Comparison of ENCODE assay signal across 12 mouse cellular contexts in the genomic region with DNA sequence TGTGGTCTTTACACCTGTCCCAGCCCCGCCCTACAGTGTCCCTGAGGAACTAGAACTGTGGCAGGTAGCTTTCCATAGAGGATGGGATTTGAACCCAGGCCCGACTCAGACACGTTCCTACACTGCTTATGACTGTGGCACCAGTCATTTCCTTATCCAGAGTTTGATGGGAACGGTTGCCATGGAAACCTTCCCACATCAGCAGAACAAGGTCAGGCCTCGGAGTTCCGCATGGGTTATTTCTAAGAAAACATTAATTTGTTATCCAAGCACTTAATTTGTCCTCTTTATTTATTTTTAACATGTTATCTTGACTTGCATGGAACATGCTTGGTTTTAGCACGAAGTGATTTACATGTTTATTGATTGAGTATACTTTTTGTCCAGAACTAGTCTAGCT. TPM values are rescaled to one million over a fixed set of nuclear protein-coding genes. Genes with fewer than 3 reads are reported as not detected.
DNase-seq lines count a peak whose midpoint lies in the region; ATAC-seq and TF ChIP-seq lines count a peak whose summit lies in the region.
"Had no signal": no experiment of that assay in that cellular context is flagged by ENCODE, and none has a peak within 500 bp of the region (broad histone marks: within the 10 kb centered on the region; RNA-seq: fewer than 3 reads in every experiment).

No protein-coding gene starts in this region.

- H3K4me3 ChIP-seq in lung, embryonic 14.5 days (ENCODE audit: low read depth, low read length) = no peak overlapping the region
- no peak overlapping the region for H3K4me3 ChIP-seq in lung, adult 2 months (replicated peaks; ENCODE audit: extremely low read depth, low read depth, low read length)
- no peak overlapping the region for H3K4me3 ChIP-seq in kidney, adult 2 months (ENCODE audit: insufficient read depth, low read depth, low read length)

- no peak overlapping the region for H3K27ac ChIP-seq in lung, embryonic 14.5 days (ENCODE audit: low read depth)
- H3K27ac ChIP-seq in kidney, adult 2 months (ENCODE audit: insufficient read depth, low read depth, low read length) = no peak overlapping the region

- no peaks in the 10 kb centered on the region for H3K27me3 ChIP-seq in lung, embryonic 14.5 days (ENCODE audit: insufficient read depth, low read length)
- H3K27me3 ChIP-seq in kidney, adult 2 months (replicated peaks; ENCODE audit: control insufficient read depth, insufficient read depth, low read length) = no peaks in the 10 kb centered on the region

- H3K9me3 ChIP-seq in lung, embryonic 14.5 days (ENCODE audit: low read depth, low read length) = no peaks in the 10 kb centered on the region

- peak; percentile 70 for DNase-seq in lung, embryonic 14.5 days
- DNase-seq in lung, adult 2 months = no peak
- DNase-seq in adrenal gland, postnatal 10 days = peak; percentile 46
- DNase-seq in kidney, adult 2 months = peak; percentile 95
- peak; percentile 57 for DNase-seq in lung, postnatal 25 days (ENCODE audit: low spot score)
- DNase-seq in heart, postnatal 10 days = no peak
- no peak for DNase-seq in left cerebral cortex, postnatal 25 days (ENCODE audit: low spot score in 2 of 2)
- DNase-seq in heart, adult 11 months = no peak
- DNase-seq: cerebellum, adult 8-10 months; heart, adult 18-20 months had no signal

- H3K9ac ChIP-seq in lung, embryonic 14.5 days = no peak overlapping the region

- no peak for ATAC-seq in lung, embryonic 14.5 days (ENCODE audit: insufficient read depth)
- ATAC-seq: activated CD4-positive, CD25-positive, alpha-beta regulatory T cell, adult 4 months; forebrain, embryonic 14.5 days had no signal

- intact Hi-C loops in heart, postnatal 10 days (cut with DNase I) = loop anchor here (2.0 kb wide), 1 partner anchor 43 kb away; no protein-coding TSS in a partner anchor
- intact Hi-C loops in left cerebral cortex, postnatal 25 days (cut with DNase I) = no loop called here

- no peaks in the 10 kb centered on the region for H3K36me3 ChIP-seq in lung, embryonic 14.5 days (ENCODE audit: insufficient read depth)
- no peaks in the 10 kb centered on the region for H3K36me3 ChIP-seq in kidney, adult 2 months (ENCODE audit: control insufficient read depth, insufficient read depth, low read length)

- TF ChIP-seq CTCF in lung, embryonic 14.5 days (IDR thresholded peaks at IDR 0.05; ENCODE audit: low read depth) = no peak
- TF ChIP-seq CTCF in lung, adult 2 months (IDR thresholded peaks at IDR 0.05; ENCODE audit: insufficient read depth, low read length) = no peak
- TF ChIP-seq CTCF in kidney, adult 2 months (conservative IDR thresholded peaks at IDR 0.05; ENCODE audit: insufficient read depth, insufficient read length, low read depth, low read length) = no peak

- H3K4me1 ChIP-seq in lung, embryonic 14.5 days (ENCODE audit: insufficient read depth) = 0 out of 2 replicates have a peak, but pooled peaks cover 11% of the 10 kb centered on the region
- peaks cover 2% of the 10 kb centered on the region; the same call in 1 of the 2 replicates for H3K4me1 ChIP-seq in lung, adult 2 months (ENCODE audit: control insufficient read depth, insufficient read depth, low read length)
- peaks cover 34% of the 10 kb centered on the region for H3K4me1 ChIP-seq in kidney, adult 2 months (ENCODE audit: control insufficient read depth, insufficient read depth, low read length)

- TF ChIP-seq POLR2A in lung, adult 2 months (IDR thresholded peaks at IDR 0.05; ENCODE audit: borderline replicate concordance, extremely low read depth, low read depth, low read length) = no peak
- no peak for TF ChIP-seq POLR2A in kidney, adult 2 months (IDR thresholded peaks at IDR 0.05; ENCODE audit: low read depth, low read length)

- H3K4me2 ChIP-seq in lung, embryonic 14.5 days = no peak overlapping the region

- WGBS in lung, embryonic 14.5 days = 38% methylated on average over 7 of the region's 7 CpGs
- 59% methylated on average over 7 of the region's 7 CpGs for WGBS in lung, adult 2 months
- WGBS in kidney, adult 2 months = 26% methylated on average over 7 of the region's 7 CpGs

RNA-seq across cellular contexts. Expression of gene Crispld2, which starts 9.5 kb away (rescaled TPM):
- polyA plus RNA-seq in lung, embryonic 14.5 days (2014; fragmentation: Nextera tagmentation; extraction: Ambion mirVana) = 4.4 and 4.9 TPM in 2 replicates
- 66.9 and 71.0 TPM in 2 replicates for polyA plus RNA-seq in lung, adult 2 months (2012; rRNA removed)
- total RNA-seq in adrenal gland, postnatal 10 days (2021) = 1 to 10 TPM; 5.9 to 7.7 TPM
- 16.7 and 19.7 TPM in 2 replicates for polyA plus RNA-seq in kidney, adult 2 months (2012; rRNA removed)
- 10 to 100 TPM; 10.6 to 14.8 TPM for total RNA-seq in heart, postnatal 10 days (2021)
- 1 to 10 TPM; 2.1 to 2.5 TPM for total RNA-seq in left cerebral cortex, postnatal 25 days (2021)
- polyA plus RNA-seq: activated CD4-positive, CD25-positive, alpha-beta regulatory T cell, adult 4 months had no signal

Comparison
In these comparisons a context has a peak if more than half of its experiments do, and no peak if none do; other contexts are left out.
1. DNase-seq: peak in lung, embryonic 14.5 days (single experiment), adrenal gland, postnatal 10 days (single experiment), kidney, adult 2 months (single experiment) and lung, postnatal 25 days (single experiment); none in lung, adult 2 months (single experiment), heart, postnatal 10 days (0 of 2), left cerebral cortex, postnatal 25 days (0 of 2) and heart, adult 11 months (single experiment).